Mouse (Mus musculus): ENCODE results near the gene Rb1.

Gene Rb1

GRCm38 (mm10) chr14:73209262-73209661, 116.4 kb downstream of the Rb1 start:
- no peak for DNase-seq (ENCODE audit: low spot score)

GRCm38 (mm10) chr14:73204016-73204415, 121.6 kb downstream of the Rb1 start:
- no peak for DNase-seq (ENCODE audit: low spot score)

- no peak for DNase-seq (ENCODE audit: low spot score)
Measured at GRCm38 (mm10) chr14:73201447-73201846, 124.2 kb downstream of the Rb1 start.

DNA sequence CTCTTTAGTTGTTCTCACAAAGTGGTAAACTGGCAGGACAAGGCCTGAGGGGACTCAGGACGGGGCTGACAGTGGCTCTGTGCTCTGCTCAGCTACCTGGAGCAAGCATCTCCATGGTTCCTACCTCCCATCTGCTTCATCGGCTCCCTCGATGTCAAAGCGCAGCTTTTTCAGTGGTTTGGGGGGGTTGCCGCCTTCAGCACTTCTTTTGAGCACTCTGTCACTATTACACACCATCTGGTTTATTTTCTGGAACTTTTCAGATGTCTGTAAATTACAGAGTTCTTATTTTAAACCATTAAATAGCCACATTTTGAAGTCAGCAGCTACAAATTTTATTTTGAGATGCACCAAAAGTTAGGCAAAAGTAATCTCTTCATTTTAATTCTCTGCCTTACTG, 126.6 kb downstream of the Rb1 start:
- no peak for DNase-seq (ENCODE audit: low spot score)

GRCm38 (mm10) chr14:73186875-73187274, 138.7 kb downstream of the Rb1 start:
- DNase-seq (ENCODE audit: low spot score), result no peak

- no peak for DNase-seq (ENCODE audit: low spot score)
Measured at GRCm38 (mm10) chr14:73181144-73181543, 144.5 kb downstream of the Rb1 start.

DNA sequence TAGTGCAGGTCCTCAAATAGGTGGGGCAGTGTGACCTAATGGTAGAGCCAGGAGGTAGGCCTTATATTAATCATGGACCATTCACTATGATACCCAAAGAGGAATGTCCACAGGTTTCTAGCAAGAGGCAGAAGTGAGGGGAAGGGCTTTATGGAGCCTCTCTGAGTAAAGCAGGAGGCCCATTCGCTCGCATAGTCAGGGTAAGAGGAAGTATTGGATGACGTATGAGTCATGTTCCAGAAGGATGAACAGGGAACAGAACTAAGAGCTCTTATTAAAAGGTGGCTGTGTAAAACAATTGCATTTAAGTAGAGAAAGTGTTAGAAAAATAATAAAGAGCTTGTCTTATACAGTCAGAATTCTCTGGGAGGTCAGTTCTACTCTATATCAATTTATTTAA, 145.0 kb downstream of the Rb1 start:
- DNase-seq (ENCODE audit: low spot score), result no peak

- DNase-seq (ENCODE audit: low spot score), result no peak
Measured at GRCm38 (mm10) chr14:73179221-73179681, 146.4 kb downstream of the Rb1 start.

GRCm38 (mm10) chr14:73177961-73178360, 147.7 kb downstream of the Rb1 start:
- no peak for DNase-seq (ENCODE audit: low spot score)

- no peak for DNase-seq (ENCODE audit: low spot score)
Measured at GRCm38 (mm10) chr14:73176266-73176665, 149.4 kb downstream of the Rb1 start.

DNA sequence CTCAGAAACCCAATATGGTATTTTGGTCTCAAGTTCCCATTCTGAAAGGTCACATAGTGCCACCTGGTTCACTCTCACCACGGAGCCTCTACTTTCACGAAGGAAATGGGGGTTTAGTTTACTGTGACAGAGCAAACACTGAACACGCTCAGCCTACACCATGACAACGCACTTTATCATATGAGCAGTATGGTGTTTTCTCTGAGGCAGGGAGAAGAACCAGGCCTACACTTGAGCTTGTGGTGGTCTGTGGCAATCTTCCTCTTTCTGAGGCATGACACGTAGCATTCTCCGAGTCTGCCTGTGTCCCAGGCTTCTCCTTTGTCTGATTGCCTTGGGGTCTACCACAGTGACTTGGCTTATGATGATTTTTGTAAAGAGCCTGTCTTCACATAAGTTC, 149.8 kb downstream of the Rb1 start:
- DNase-seq (ENCODE audit: low spot score), result no peak

GRCm38 (mm10) chr14:73175031-73175430, 150.6 kb downstream of the Rb1 start:
- no peak for DNase-seq (ENCODE audit: low spot score)

GRCm38 (mm10) chr14:73174091-73174995, 151.3 kb downstream of the Rb1 start:
- DNase-seq (ENCODE audit: low spot score), result no peak

- DNase-seq (ENCODE audit: low spot score), result no peak
Measured at GRCm38 (mm10) chr14:73173662-73174061, 152.0 kb downstream of the Rb1 start.

- no peak for DNase-seq (ENCODE audit: low spot score)
Measured at GRCm38 (mm10) chr14:73172196-73173011, 153.2 kb downstream of the Rb1 start.

DNA sequence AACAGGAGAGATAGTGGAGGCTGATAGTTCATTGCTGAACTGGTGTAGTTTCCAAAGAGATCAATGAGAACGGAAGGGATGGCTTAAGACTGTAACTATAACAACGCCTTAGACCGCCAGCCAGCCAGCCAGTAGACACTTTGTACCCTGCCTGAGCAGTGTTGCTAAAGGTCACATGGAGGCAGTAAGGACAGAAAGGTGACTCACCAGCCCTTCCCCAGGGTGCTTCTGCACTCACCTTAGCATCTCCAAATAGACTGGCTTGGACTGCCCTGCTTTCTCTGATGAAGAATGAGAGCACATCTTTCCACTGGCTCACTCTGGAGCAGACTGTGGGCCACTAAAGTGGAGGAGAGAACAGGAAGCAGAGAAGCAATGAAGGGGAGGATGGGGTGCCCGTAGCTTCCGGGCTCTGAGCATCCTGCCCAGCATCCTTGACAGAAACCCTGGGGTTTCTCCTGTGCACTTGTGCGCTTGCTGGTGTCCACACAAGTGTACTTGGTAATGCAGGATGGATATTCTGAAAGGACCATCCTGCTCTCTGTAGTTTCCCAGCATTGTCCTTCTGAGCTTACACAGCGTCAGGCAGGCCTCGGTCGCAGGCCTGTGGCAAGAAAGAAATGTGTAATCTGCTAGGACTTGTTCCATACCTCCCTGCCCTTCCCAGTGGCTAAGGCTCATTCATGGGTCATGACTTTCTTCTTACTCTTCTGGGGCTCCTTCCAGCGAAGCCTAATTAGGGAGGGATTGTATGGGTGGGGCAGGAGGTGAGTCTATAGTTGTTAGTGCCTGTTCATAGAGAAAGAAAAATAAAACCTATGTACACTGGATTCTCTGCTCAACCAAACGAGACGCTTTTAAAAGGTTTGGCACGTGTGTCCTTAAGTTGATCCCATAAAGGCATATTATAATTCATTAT, 155.4 kb downstream of the Rb1 start:
- no peak for DNase-seq (ENCODE audit: low spot score)

- no peak for DNase-seq (ENCODE audit: low spot score)
Measured at GRCm38 (mm10) chr14:73168605-73169004, 157.0 kb downstream of the Rb1 start.

DNA sequence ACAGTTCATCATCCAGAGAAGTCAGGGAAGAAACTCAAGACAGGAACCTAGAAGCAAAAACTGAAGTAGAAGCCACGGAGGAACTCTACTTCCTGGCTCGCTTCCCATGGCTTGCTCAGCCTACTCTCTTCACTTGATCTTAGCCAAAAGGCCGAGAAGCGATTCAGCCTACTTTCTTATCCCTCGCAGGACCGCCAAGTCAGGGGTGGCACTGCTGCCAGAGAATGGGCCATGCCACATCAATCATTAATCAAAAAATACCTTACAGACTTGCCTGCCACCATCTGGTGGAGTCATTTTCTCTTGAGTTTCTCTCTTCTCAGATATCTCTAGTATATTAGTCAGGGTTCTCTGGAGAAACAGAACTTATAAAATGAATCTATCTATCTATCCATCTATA, 160.5 kb downstream of the Rb1 start:
- no peak for DNase-seq (ENCODE audit: low spot score)

- no peak for DNase-seq (ENCODE audit: low spot score)
Measured at GRCm38 (mm10) chr14:73163363-73163998, 162.1 kb downstream of the Rb1 start.

- no peak for DNase-seq (ENCODE audit: low spot score)
Measured at GRCm38 (mm10) chr14:73162192-73162800, 163.3 kb downstream of the Rb1 start.

DNA sequence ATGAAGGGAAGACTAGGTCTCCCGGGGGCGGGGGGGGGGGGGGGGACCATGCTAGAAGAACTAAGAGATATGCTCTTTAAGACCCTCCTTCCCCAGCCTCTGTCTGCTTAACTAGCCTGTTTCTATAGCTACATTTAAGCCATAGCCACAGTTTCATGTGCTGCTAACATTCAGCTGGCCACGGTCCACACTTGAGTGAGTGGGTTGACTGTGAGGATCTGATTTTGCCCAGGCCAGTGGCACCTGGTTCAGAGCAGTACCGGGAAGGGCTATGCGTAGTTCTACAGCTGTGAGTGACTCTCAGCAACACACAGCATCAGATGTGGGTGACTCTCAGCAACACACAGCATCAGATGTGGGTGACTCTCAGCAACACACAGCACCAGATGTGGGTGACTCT, 164.3 kb downstream of the Rb1 start:
- DNase-seq (ENCODE audit: low spot score), result no peak

All from spleen, adult 12 weeks (tissue).